Mouse (Mus musculus): ENCODE data around the gene Prmt9. TPM values are rescaled to one million over a fixed set of nuclear protein-coding genes. Genes with fewer than 3 reads are reported as not detected.

Gene Prmt9
- polyA plus RNA-seq, 1 experiment from 2014 or later = 22.7 TPM

GRCm38 (mm10) chr8:77524018-77524615 lies 25.1 kb upstream of the Prmt9 start:
- H3K27ac ChIP-seq (ENCODE audit: low read depth, low read length) = no peak overlapping the region
- H3K9ac ChIP-seq (ENCODE audit: low read length) = no peak overlapping the region
- WGBS = 87% methylated on average over 14 of the region's 14 CpGs
- no peaks in the 10 kb centered on the region for H3K4me1 ChIP-seq (ENCODE audit: control insufficient read depth, insufficient read depth, low read length)
- DNase-seq (ENCODE audit: low spot score) = no peak
- H3K27me3 ChIP-seq (replicated peaks; ENCODE audit: control insufficient read depth, insufficient read depth, low read length) = no peaks in the 10 kb centered on the region
- H3K9me3 ChIP-seq (replicated peaks; ENCODE audit: control insufficient read depth, low read length) = no peaks in the 10 kb centered on the region
- ATAC-seq = no peak
- no peak overlapping the region for H3K4me2 ChIP-seq (ENCODE audit: low read length)
- H3K36me3 ChIP-seq (ENCODE audit: control insufficient read depth, insufficient read depth, low read length) = no peaks in the 10 kb centered on the region
- H3K4me3 ChIP-seq (ENCODE audit: low read depth, low read length) = no peak overlapping the region

- ATAC-seq (no peak), DNase-seq (ENCODE audit: low spot score) (no peak)
- no peaks in the 10 kb centered on the region for H3K36me3 ChIP-seq (ENCODE audit: control insufficient read depth, insufficient read depth, low read length)
- H3K9ac ChIP-seq (ENCODE audit: low read length) = no peak overlapping the region
- H3K27ac ChIP-seq (ENCODE audit: low read depth, low read length) = no peak overlapping the region
- H3K4me3 ChIP-seq (ENCODE audit: low read depth, low read length) = no peak overlapping the region
- no peak overlapping the region for H3K4me2 ChIP-seq (ENCODE audit: low read length)
- H3K9me3 ChIP-seq (replicated peaks; ENCODE audit: control insufficient read depth, low read length) = no peaks in the 10 kb centered on the region
- H3K4me1 ChIP-seq (ENCODE audit: control insufficient read depth, insufficient read depth, low read length) = no peaks in the 10 kb centered on the region
- WGBS = 89% methylated on average over 2 of the region's 2 CpGs
- H3K27me3 ChIP-seq (replicated peaks; ENCODE audit: control insufficient read depth, insufficient read depth, low read length) = no peaks in the 10 kb centered on the region
These were observed 24.3 kb upstream of the Prmt9 start for GRCm38 (mm10) chr8:77524906-77525305.

GRCm38 (mm10) chr8:77526130-77526529 lies 23.1 kb upstream of the Prmt9 start:
- Histone ChIP-seq H3K36me3 (ENCODE audit: control insufficient read depth, insufficient read depth, low read length) (no peaks in the 10 kb centered on the region), H3K27ac (ENCODE audit: low read depth, low read length) (no peak overlapping the region), H3K4me1 (ENCODE audit: control insufficient read depth, insufficient read depth, low read length) (no peaks in the 10 kb centered on the region), H3K9ac (ENCODE audit: low read length) (no peak overlapping the region), H3K4me2 (ENCODE audit: low read length) (no peak overlapping the region), H3K27me3 (replicated peaks; ENCODE audit: control insufficient read depth, insufficient read depth, low read length) (no peaks in the 10 kb centered on the region), H3K4me3 (ENCODE audit: low read depth, low read length) (no peak overlapping the region), H3K9me3 (replicated peaks; ENCODE audit: control insufficient read depth, low read length) (no peaks in the 10 kb centered on the region)
- no peak for ATAC-seq
- 81% methylated on average over 8 of the region's 8 CpGs for WGBS
- no peak for DNase-seq (ENCODE audit: low spot score)

DNA sequence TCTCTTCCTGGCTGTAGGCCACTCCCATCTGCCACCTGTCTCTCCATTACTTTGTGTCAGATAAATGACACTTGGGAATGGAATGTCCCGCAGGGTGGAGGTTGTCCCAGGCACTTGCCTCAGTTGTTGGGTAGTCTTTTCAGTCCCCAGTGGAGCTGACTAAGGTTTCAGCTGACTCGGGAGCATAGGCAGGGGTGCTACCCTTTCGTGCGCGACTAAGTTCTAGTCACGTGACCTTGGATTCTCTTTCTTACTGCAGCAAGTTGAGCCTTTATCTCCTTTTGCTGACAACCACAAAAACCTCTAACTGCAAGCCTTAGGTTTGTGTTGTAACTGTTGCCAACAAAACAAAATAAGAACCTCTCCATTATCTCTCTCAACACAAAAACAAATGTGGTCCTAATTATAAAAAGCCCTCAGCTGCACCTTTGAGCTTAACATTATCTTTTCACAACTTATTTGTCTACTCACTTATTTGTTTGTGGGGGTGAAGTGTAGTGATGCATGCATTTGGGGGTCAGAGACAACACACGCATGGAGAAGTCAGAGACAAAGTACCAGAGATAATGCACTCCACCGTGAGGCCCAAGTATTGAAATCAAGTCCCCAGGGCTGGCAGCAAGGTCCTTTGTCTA lies 14.7 kb upstream of the Prmt9 start:
- no peaks in the 10 kb centered on the region for H3K27me3 ChIP-seq (replicated peaks; ENCODE audit: control insufficient read depth, insufficient read depth, low read length)
- H3K4me2 ChIP-seq (ENCODE audit: low read length) = no peak overlapping the region
- no peak overlapping the region for H3K27ac ChIP-seq (ENCODE audit: low read depth, low read length)
- no peaks in the 10 kb centered on the region for H3K9me3 ChIP-seq (replicated peaks; ENCODE audit: control insufficient read depth, low read length)
- DNase-seq (ENCODE audit: low spot score) = no peak
- no peak overlapping the region for H3K9ac ChIP-seq (ENCODE audit: low read length)
- no peaks in the 10 kb centered on the region for H3K36me3 ChIP-seq (ENCODE audit: control insufficient read depth, insufficient read depth, low read length)
- no peak overlapping the region for H3K4me3 ChIP-seq (ENCODE audit: low read depth, low read length)
- 0 out of 2 replicates have a peak, but pooled peaks have one; percentile 18 for ATAC-seq
- 71% methylated on average over 8 of the region's 8 CpGs for WGBS
- no peaks in the 10 kb centered on the region for H3K4me1 ChIP-seq (ENCODE audit: control insufficient read depth, insufficient read depth, low read length)

- Histone ChIP-seq H3K4me2 (ENCODE audit: low read length) (no peak overlapping the region), H3K4me3 (ENCODE audit: low read depth, low read length) (no peak overlapping the region), H3K27ac (ENCODE audit: low read depth, low read length) (no peak overlapping the region), H3K27me3 (replicated peaks; ENCODE audit: control insufficient read depth, insufficient read depth, low read length) (no peaks in the 10 kb centered on the region), H3K9ac (ENCODE audit: low read length) (no peak overlapping the region), H3K36me3 (ENCODE audit: control insufficient read depth, insufficient read depth, low read length) (no peaks in the 10 kb centered on the region), H3K4me1 (ENCODE audit: control insufficient read depth, insufficient read depth, low read length) (no peaks in the 10 kb centered on the region), H3K9me3 (replicated peaks; ENCODE audit: control insufficient read depth, low read length) (no peaks in the 10 kb centered on the region)
- DNase-seq (ENCODE audit: low spot score) = peak; percentile 49
- ATAC-seq = peak; percentile 67; the same call in 1 of the 2 replicates
- WGBS = 87% methylated on average over 5 of the region's 5 CpGs
These were observed 14.1 kb upstream of the Prmt9 start for GRCm38 (mm10) chr8:77535026-77535595.

DNA sequence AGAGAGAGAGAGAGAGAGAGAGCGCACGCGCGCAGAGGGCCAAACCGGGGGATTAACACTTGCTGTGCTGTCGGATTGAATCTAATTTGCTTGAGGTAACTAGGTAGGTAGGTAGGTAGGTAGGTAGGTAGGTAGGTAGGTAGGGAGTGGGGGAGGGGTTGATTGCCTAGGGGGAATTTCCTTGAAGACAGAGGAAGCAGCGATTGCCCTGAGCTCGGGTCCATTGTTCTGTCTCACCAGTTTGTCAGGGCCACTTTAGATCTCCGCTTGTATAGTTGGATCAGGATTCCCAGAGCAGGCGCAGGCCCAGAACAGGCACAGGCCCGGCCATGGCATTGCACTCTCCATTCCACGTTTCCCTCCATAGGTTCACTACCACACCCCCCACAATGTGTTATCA lies 12.4 kb upstream of the Prmt9 start:
- ATAC-seq = no peak
- no peak overlapping the region for H3K27ac ChIP-seq (ENCODE audit: low read depth, low read length)
- H3K9me3 ChIP-seq (replicated peaks; ENCODE audit: control insufficient read depth, low read length) = no peaks in the 10 kb centered on the region
- H3K9ac ChIP-seq (ENCODE audit: low read length) = no peak overlapping the region
- no peak overlapping the region for H3K4me3 ChIP-seq (ENCODE audit: low read depth, low read length)
- DNase-seq (ENCODE audit: low spot score) = no peak
- H3K4me2 ChIP-seq (ENCODE audit: low read length) = no peak overlapping the region
- WGBS = 76% methylated on average over 12 of the region's 12 CpGs
- H3K4me1 ChIP-seq (ENCODE audit: control insufficient read depth, insufficient read depth, low read length) = no peaks in the 10 kb centered on the region
- no peaks in the 10 kb centered on the region for H3K36me3 ChIP-seq (ENCODE audit: control insufficient read depth, insufficient read depth, low read length)
- no peaks in the 10 kb centered on the region for H3K27me3 ChIP-seq (replicated peaks; ENCODE audit: control insufficient read depth, insufficient read depth, low read length)

GRCm38 (mm10) chr8:77538256-77538655 lies 10.9 kb upstream of the Prmt9 start:
- H3K4me1 ChIP-seq (ENCODE audit: control insufficient read depth, insufficient read depth, low read length) = no peaks in the 10 kb centered on the region
- DNase-seq (ENCODE audit: low spot score) (no peak), ATAC-seq (no peak)
- 84% methylated on average over 1 of the region's 1 CpGs for WGBS
- H3K9ac ChIP-seq (ENCODE audit: low read length) = no peak overlapping the region
- H3K27me3 ChIP-seq (replicated peaks; ENCODE audit: control insufficient read depth, insufficient read depth, low read length) = no peaks in the 10 kb centered on the region
- H3K4me3 ChIP-seq (ENCODE audit: low read depth, low read length) = no peak overlapping the region
- H3K36me3 ChIP-seq (ENCODE audit: control insufficient read depth, insufficient read depth, low read length) = no peaks in the 10 kb centered on the region
- no peak overlapping the region for H3K4me2 ChIP-seq (ENCODE audit: low read length)
- H3K27ac ChIP-seq (ENCODE audit: low read depth, low read length) = no peak overlapping the region
- H3K9me3 ChIP-seq (replicated peaks; ENCODE audit: control insufficient read depth, low read length) = no peaks in the 10 kb centered on the region

GRCm38 (mm10) chr8:77543152-77543777 lies 5.9 kb upstream of the Prmt9 start:
- Histone ChIP-seq H3K27me3 (replicated peaks; ENCODE audit: control insufficient read depth, insufficient read depth, low read length) (no peaks in the 10 kb centered on the region), H3K9me3 (replicated peaks; ENCODE audit: control insufficient read depth, low read length) (no peaks in the 10 kb centered on the region), H3K4me2 (ENCODE audit: low read length) (no peak overlapping the region), H3K9ac (ENCODE audit: low read length) (no peak overlapping the region), H3K4me1 (ENCODE audit: control insufficient read depth, insufficient read depth, low read length) (no peaks in the 10 kb centered on the region), H3K36me3 (ENCODE audit: control insufficient read depth, insufficient read depth, low read length) (no peaks in the 10 kb centered on the region), H3K4me3 (ENCODE audit: low read depth, low read length) (no peak overlapping the region), H3K27ac (ENCODE audit: low read depth, low read length) (no peak overlapping the region)
- DNase-seq (ENCODE audit: low spot score) (no peak), ATAC-seq (no peak)
- WGBS = 90% methylated on average over 6 of the region's 6 CpGs

- Histone ChIP-seq H3K27ac (ENCODE audit: low read depth, low read length) (no peak overlapping the region), H3K4me2 (ENCODE audit: low read length) (no peak overlapping the region), H3K4me1 (ENCODE audit: control insufficient read depth, insufficient read depth, low read length) (no peaks in the 10 kb centered on the region), H3K27me3 (replicated peaks; ENCODE audit: control insufficient read depth, insufficient read depth, low read length) (no peaks in the 10 kb centered on the region), H3K4me3 (ENCODE audit: low read depth, low read length) (no peak overlapping the region), H3K9ac (ENCODE audit: low read length) (no peak overlapping the region), H3K9me3 (replicated peaks; ENCODE audit: control insufficient read depth, low read length) (no peaks in the 10 kb centered on the region), H3K36me3 (ENCODE audit: control insufficient read depth, insufficient read depth, low read length) (no peaks in the 10 kb centered on the region)
- ATAC-seq (no peak), DNase-seq (ENCODE audit: low spot score) (no peak)
- 70% methylated on average over 3 of the region's 3 CpGs for WGBS
These were observed 4.8 kb upstream of the Prmt9 start for GRCm38 (mm10) chr8:77544428-77544827.
